Mouse (Mus musculus): ENCODE results near the gene Tmem95. TPM values are rescaled to one million over a fixed set of nuclear protein-coding genes. Genes with fewer than 3 reads are reported as not detected.

The Tmem95 gene
- total and polyA plus RNA-seq, 3 experiments = not detected

DNA sequence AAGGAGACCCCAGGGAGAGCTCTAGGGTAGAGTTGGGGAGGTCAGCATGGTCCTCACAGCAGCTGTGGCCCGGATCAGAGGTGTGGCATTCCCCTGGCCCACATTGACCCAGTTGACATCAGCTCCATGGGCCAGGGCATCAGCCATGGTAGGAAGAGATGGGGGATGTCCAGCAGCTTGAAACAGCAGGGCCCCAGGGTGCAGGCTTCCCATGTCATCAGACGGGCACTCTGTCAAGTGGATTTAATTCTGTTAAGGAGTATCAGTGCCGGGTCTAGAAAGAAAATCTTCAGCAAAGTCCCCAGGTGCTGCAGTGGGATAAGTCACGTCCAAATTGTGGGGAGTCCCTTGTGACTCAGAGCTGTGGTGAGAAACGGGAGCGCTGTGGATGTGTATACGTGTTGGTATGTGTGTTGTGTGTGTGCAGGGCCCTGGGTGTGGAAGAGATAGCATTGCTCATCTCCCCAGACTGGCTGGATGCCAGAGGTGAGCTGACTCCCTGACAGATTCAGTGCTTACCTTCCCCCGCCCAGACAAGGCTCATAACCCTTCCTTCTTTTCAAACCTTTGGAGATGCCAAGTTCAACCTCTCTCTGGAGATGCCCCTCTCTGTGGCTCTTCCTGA is 5.8 kb upstream of the Tmem95 start:
- no peak for TF ChIP-seq MAZ (IDR thresholded peaks at IDR 0.05; ENCODE audit: low read depth, low read length)
- no peak for TF ChIP-seq KAT2A (IDR thresholded peaks at IDR 0.05; ENCODE audit: insufficient replicate concordance, low read length)
- TF ChIP-seq RCOR1 (conservative IDR thresholded peaks at IDR 0.05; ENCODE audit: low read depth, low read length) = no peak
- TF ChIP-seq HCFC1 (IDR thresholded peaks at IDR 0.05; ENCODE audit: low read depth, low read length) = no peak
- no peak for TF ChIP-seq ELF1 (IDR thresholded peaks at IDR 0.05; ENCODE audit: low read depth, low read length)
- TF ChIP-seq CHD1 (IDR thresholded peaks at IDR 0.05; ENCODE audit: low read depth, low read length) = no peak
- no peak for TF ChIP-seq USF2 (conservative IDR thresholded peaks at IDR 0.05; ENCODE audit: low read depth, low read length)
- no peak for TF ChIP-seq POLR2AphosphoS2 (IDR thresholded peaks at IDR 0.05; ENCODE audit: low read depth, low read length)
- no peak for DNase-seq (ENCODE audit: extremely low read depth)
- no peaks in the 10 kb centered on the region for H3K79me2 ChIP-seq (replicated peaks; ENCODE audit: control insufficient read depth, extremely low read depth, insufficient read depth, poor library complexity, severe bottlenecking)
- no peak overlapping the region for H3K27ac ChIP-seq (ENCODE audit: insufficient read depth, low read depth)
- dilution Hi-C loops (cut with MboI; ENCODE audit: extremely low pct_ligation_motif_present, extremely low pct_unique_long_range_greater_than_20kb, low sequenced_read_pairs) = no loop called here
- peaks cover 21 to 83% of the 10 kb centered on the region in 2 experiments for H3K36me3 ChIP-seq (replicated peaks in 1 of 2; ENCODE audit: control insufficient read depth in 1 of 2, insufficient read depth in 1 of 2, low read length in 1 of 2)
- H3K9ac ChIP-seq (ENCODE audit: insufficient read depth, low read depth) = no peak overlapping the region
- H3K9me3 ChIP-seq (replicated peaks; ENCODE audit: low read length) = peaks cover 10% of the 10 kb centered on the region
- H3K4me2 ChIP-seq (ENCODE audit: insufficient read depth, low read depth, poor library complexity, severe bottlenecking) = no peak overlapping the region
- H3K4me3 ChIP-seq (replicated peaks in 1 of 3; ENCODE audit: low read depth in 2 of 3, low read length in 2 of 3, poor library complexity in 1 of 3) = no peak overlapping the region
- H3K4me1 ChIP-seq (ENCODE audit: control insufficient read depth in 1 of 2, insufficient read depth in 2 of 2) = peaks cover 16 to 32% of the 10 kb centered on the region in 2 experiments
- no peaks in the 10 kb centered on the region for H3K27me3 ChIP-seq (replicated peaks)
- in situ Hi-C loops (cut with MboI; ENCODE audit: low pct_ligation_motif_present, low pct_unique_long_range_greater_than_20kb, low sequenced_read_pairs) = loop anchor here (5.0 kb wide), 1 partner anchor 34 kb away; no protein-coding TSS in a partner anchor

DNA sequence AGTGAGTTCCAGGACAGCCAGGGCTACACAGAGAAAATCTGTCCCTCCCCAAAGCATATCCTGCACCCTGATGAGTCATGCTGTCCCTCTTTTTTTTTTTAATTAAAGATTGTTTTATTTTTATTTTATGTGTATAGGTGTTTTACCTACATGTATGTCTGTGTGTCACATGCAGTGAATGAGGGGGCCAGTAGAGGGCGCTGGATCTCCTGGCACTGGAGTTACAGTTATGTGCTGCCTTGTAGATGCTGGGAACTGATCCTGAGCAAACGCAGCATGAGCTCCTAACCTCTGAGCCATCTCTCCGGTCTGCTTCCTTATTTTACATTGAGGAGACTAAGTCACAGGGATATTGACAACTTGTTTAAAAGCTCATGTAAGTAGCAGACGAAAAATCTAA is 5.2 kb upstream of the Tmem95 start:
- no peaks in the 10 kb centered on the region for H3K79me2 ChIP-seq (replicated peaks; ENCODE audit: control insufficient read depth, extremely low read depth, insufficient read depth, poor library complexity, severe bottlenecking)
- no peak overlapping the region for H3K27ac ChIP-seq (ENCODE audit: insufficient read depth, low read depth)
- H3K4me1 ChIP-seq (ENCODE audit: control insufficient read depth in 1 of 2, insufficient read depth in 2 of 2) = peaks cover 21 to 38% of the 10 kb centered on the region in 2 experiments
- no peak overlapping the region for H3K4me2 ChIP-seq (ENCODE audit: insufficient read depth, low read depth, poor library complexity, severe bottlenecking)
- dilution Hi-C loops (cut with MboI; ENCODE audit: extremely low pct_ligation_motif_present, extremely low pct_unique_long_range_greater_than_20kb, low sequenced_read_pairs) = no loop called here
- H3K9me3 ChIP-seq (replicated peaks; ENCODE audit: low read length) = peaks cover 10% of the 10 kb centered on the region
- no peak overlapping the region for H3K4me3 ChIP-seq (replicated peaks in 1 of 3; ENCODE audit: low read depth in 2 of 3, low read length in 2 of 3, poor library complexity in 1 of 3)
- DNase-seq (ENCODE audit: extremely low read depth) = peak; percentile 60
- H3K36me3 ChIP-seq (replicated peaks in 1 of 2; ENCODE audit: control insufficient read depth in 1 of 2, insufficient read depth in 1 of 2, low read length in 1 of 2) = peaks cover 21 to 80% of the 10 kb centered on the region in 2 experiments
- in situ Hi-C loops (cut with MboI; ENCODE audit: low pct_ligation_motif_present, low pct_unique_long_range_greater_than_20kb, low sequenced_read_pairs) = loop anchor here (5.0 kb wide), 1 partner anchor 34 kb away; no protein-coding TSS in a partner anchor
- H3K27me3 ChIP-seq (replicated peaks) = no peaks in the 10 kb centered on the region
- peak; percentile 51 for TF ChIP-seq RAD21 (IDR thresholded peaks at IDR 0.05; ENCODE audit: low read depth, low read length)
- TF ChIP-seq JUND (conservative IDR thresholded peaks at IDR 0.05; ENCODE audit: low read depth, low read length) = no peak
- TF ChIP-seq UBTF (IDR thresholded peaks at IDR 0.05; ENCODE audit: low read depth, low read length) = no peak
- TF ChIP-seq POLR2A (IDR thresholded peaks at IDR 0.05; ENCODE audit: low read depth, low read length) = no peak
- TF ChIP-seq EP300 (IDR thresholded peaks at IDR 0.05; ENCODE audit: low read length) = no peak
- TF ChIP-seq HCFC1 (IDR thresholded peaks at IDR 0.05; ENCODE audit: low read depth, low read length) = no peak
- TF ChIP-seq MAFK (IDR thresholded peaks at IDR 0.05; ENCODE audit: insufficient replicate concordance, low read length) = no peak
- TF ChIP-seq E2F4 (IDR thresholded peaks at IDR 0.05; ENCODE audit: insufficient replicate concordance, low read depth, low read length) = no peak
- TF ChIP-seq MEF2A (IDR thresholded peaks at IDR 0.05; ENCODE audit: borderline replicate concordance, low read depth, low read length) = no peak
- TF ChIP-seq MAZ (IDR thresholded peaks at IDR 0.05; ENCODE audit: low read depth, low read length) = no peak
- TF ChIP-seq NELFE (IDR thresholded peaks at IDR 0.05; ENCODE audit: low read depth, low read length) = no peak
- TF ChIP-seq KAT2A (IDR thresholded peaks at IDR 0.05; ENCODE audit: insufficient replicate concordance, low read length) = no peak
- TF ChIP-seq CTCF (conservative IDR thresholded peaks at IDR 0.05 in 1 of 2, IDR thresholded peaks at IDR 0.05 in 1 of 2; ENCODE audit: low read depth in 2 of 2, low read length in 2 of 2) = peak; percentile 58 to 68; a peak in 3 of 4 replicates
- no peak for TF ChIP-seq ELF1 (IDR thresholded peaks at IDR 0.05; ENCODE audit: low read depth, low read length)
- no peak for TF ChIP-seq NRF1 (IDR thresholded peaks at IDR 0.05; ENCODE audit: low read depth, low read length)
- TF ChIP-seq SMC3 (IDR thresholded peaks at IDR 0.05; ENCODE audit: low read depth, low read length) = peak; percentile 47
- no peak overlapping the region for H3K9ac ChIP-seq (ENCODE audit: insufficient read depth, low read depth)

All from CH12.LX (cell line).